Mouse (Mus musculus) heart, postnatal 10 days (tissue): ENCODE measurements around the gene A030005K14Rik. TPM values are rescaled to one million over a fixed set of nuclear protein-coding genes. Genes with fewer than 3 reads are reported as not detected.
A peak's percentile ranks its signal among the peaks of the same experiment; 100 is the strongest.

ENCODE experiments used
- DNase-seq, 2 experiments: peaks; one replicate each; pipeline ENCODE4 v3.0.0; 2021
- intact Hi-C: fragments of 180-260 bp; cut with DNase I; formaldehyde crosslinking; loops from one replicate; pipeline ENCODE4 v1.15.1; 2025
- total RNA-seq, 2 experiments: library from RNA; stranded (reverse); gene quantifications; 2 replicates each; pipeline ENCODE4 v1.2.3; 2021

The A030005K14Rik gene
- total RNA-seq, 2 experiments from 2014 or later: not detected

DNA sequence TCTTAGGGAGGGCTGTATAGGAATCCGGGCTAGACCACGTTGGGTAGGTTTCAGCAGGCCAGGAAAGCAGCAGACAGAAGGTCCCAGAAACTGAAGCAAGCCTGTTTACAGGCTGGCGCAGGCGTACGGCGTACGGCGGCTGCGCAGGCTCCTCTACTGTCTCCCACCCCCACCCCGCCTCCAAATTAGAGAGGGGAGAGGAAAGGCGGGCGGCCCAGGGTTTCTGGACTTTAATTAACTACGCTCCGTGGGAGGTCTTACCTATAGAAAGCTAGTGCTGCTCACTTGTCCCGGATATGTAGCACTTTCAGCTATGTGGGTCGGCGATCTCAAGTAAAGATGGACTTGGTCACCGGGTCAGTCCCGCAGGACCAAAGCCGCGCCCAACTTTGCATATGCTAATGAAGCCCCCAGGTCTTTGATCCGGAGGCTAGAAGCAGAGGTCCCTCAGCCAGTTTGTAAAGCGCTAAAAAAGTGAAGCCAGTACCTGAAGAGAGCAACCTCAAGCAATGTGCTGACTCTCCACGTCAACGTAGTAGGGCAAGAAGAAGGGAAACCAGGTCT lies 21.0 kb downstream of the A030005K14Rik start, which contains the start of gene Slc19a3:
Slc19a3 (minus strand) TSS at position 340 of the 564 bp plus-strand sequence.
- DNase-seq: peak; percentile 34 to 39
- intact Hi-C loops: no loop called here

DNA sequence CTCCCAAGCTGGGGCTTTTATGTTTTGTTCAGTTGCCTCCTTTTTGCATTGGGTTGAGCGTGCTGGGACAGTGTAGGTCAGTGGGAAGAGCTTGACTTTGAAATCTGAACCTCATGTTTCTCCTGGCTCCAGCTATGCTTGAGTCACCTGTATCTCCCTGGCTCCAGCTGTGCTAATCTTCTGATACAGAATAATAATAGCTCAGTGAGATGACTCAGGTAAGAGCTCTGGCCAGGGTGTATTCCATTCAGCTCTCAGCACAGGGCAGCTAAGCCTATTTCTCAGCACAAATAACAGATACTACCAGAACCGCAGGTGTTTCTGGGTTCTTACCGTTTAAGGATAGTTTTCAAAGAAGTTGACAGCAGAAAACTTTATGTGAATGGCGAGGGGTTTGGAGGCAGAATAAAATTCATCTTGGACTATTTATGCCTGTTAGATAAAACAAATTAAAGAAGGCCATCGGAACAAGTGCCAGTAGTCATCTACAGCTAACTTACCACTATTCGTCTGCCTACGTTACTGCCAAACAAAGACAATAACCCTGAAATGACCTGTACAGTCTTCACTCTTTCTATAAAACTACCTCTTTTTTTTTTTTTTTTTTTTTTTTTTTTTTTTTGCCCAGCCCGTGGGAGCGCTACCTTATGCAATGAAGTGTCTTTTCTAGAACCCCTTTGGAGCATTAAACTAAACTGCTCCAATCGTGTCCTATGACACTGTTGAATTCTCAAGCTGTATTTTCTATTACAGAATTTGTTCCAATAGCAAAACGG lies 22.1 kb downstream of the A030005K14Rik start:
- intact Hi-C loops: no loop called here
- no peak for DNase-seq

DNA sequence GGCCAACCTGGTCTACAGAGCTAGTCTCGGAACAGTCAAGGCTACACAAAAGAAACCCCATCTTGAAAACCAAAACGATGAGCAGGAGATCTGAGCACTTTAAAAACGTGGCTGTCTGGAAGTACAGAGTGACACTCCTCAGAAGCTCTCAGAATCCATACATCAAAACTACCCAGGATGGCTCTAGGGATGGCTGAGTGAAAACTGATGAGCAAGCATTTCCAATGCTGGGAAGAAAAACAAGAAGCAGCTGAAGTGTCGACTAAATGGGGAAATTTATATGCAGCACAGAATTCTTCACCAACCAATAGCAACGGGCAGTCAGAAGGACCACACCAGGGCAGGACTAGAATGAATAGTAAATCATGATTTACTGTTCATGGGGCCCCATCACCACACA lies 24.7 kb downstream of the A030005K14Rik start:
- no peak for DNase-seq
- intact Hi-C loops: no loop called here

DNA sequence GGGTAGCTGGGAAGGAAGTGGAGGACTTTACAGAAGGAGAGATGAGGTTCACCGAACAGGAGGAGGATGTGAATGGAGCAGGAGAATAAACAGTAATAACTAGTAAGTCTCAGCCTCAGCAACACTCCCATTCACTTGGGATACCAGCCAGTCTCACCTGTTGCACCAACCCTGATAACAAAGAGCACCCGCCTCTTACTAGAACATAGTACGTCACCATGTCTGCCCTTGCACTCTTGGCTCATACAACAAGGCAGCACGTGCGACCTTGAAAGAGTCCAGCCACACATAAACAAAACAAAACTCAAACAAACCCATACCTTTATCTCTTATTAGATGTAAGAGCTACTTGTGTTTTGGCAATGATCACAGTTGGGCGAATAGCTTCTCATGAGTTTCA lies 26.7 kb downstream of the A030005K14Rik start:
- intact Hi-C loops: no loop called here
- no peak for DNase-seq

DNA sequence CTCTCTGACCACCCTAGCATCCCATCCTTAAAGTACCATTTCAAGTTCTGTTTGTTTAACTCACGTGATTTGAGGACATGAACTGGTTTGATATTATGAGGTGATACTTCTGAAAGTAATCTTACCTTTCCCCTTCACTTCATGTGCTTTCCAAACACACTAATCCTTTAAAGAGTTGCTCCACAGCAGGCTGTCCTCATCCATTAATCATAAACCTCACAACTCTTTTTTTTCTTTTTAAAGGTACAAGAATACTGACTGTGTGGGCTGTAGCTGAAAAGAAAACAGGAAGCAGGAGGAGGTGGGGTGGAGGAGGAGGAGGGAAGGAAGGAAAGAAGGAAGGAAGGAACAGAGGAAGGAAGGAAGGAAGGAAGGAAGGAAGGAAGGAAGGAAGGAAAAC lies 27.2 kb downstream of the A030005K14Rik start:
- no peak for DNase-seq
- intact Hi-C loops: no loop called here

DNA sequence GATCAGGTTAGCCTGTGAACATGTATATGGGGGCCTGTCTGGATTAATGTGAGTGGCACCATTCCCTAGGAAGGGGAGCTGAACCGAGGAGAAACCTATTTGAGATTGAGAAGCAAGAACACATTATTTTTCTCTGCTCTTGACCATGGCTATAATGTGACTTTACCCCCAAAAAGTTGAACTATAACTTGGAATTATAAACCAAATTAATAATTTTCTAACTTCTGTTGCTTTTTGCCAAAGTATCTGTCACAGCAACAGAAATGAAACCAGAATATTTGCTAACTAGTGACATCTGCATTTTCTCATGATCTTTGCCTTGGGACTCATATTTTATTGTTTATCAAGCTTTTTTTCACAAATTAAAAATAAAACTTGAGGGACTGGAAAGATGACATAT lies 42.6 kb downstream of the A030005K14Rik start:
- intact Hi-C loops: no loop called here
- DNase-seq: no peak

DNA sequence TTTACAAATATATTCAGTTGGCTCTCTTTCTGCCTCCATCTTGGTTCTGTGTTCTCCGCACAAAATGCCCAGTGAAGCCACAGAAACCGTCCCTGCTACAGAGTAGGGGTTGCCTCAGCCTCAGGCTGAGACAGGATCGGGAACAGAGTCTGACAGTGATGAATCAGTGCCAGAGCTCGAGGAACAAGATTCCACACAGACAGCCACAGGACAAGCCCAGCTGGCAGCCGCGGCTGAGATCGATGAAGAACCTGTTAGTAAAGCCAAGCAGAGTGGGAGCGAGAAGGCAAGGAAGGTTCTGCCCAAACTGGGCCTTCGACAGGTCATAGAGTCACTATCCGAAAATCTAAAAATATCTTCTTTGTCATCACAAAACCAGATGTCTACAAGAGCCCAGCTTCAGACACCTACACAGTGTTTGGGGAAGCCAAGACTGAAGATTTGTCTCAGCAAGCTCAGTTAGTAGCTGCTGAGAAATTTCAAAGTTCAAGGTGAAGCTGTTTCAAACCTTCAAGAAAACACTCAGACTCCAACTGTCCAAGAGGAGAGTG lies 43.8 kb downstream of the A030005K14Rik start:
- intact Hi-C loops: no loop called here

DNA sequence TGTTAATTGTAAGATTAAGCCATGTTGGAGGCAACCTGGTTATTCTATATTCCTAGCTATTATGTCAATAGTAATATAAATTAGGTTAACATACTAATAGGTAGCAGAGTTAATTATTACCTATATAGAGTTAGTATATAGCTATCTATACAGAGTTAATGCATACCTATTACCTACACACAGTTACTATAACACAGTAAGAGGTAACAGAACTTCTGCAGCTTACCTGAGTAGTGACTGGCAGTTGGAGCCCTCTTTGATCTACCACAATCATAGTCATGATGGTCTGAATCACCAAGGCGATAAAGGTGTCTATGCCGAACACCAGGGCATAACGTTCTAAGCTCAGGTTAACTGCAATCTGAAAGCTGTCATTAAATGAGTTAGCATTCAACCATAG lies 44.7 kb downstream of the A030005K14Rik start:
- DNase-seq: no peak
- intact Hi-C loops: no loop called here

More for the DNA sequence above, 43.8 kb downstream of the A030005K14Rik start:
- no peak for DNase-seq

Other genes with a start within 250 kb of the A030005K14Rik start
- gene Agfg1, start 219.9 kb downstream of the A030005K14Rik start, total RNA-seq: 10 to 100 TPM; 39.9 to 43.2 TPM
- gene A030005L19Rik, start 146.1 kb downstream of the A030005K14Rik start, total RNA-seq: under 1 TPM in 1 of 2 experiments, not detected in 1; 0.34 TPM
- gene A030014E15Rik, start 134.5 kb downstream of the A030005K14Rik start, total RNA-seq: not detected
- not detected for gene Gm6217, start 128.0 kb downstream of the A030005K14Rik start, total RNA-seq
- not detected for gene A030003K21Rik, start 116.0 kb downstream of the A030005K14Rik start, total RNA-seq
- gene Gm7544, start 103.4 kb downstream of the A030005K14Rik start, total RNA-seq: not detected
- not detected for gene Gm47955, start 99.1 kb downstream of the A030005K14Rik start, total RNA-seq
- not detected for gene Gm47959, start 58.8 kb downstream of the A030005K14Rik start, total RNA-seq
- gene Slc19a3, start 20.9 kb downstream of the A030005K14Rik start, total RNA-seq: under 1 TPM; 0.62 to 0.72 TPM
- gene Krtap28-10, start 16.9 kb downstream of the A030005K14Rik start, total RNA-seq: not detected
- not detected for gene Gm47969, start 14.4 kb downstream of the A030005K14Rik start, total RNA-seq
- gene Krtap28-13, start 1.6 kb upstream of the A030005K14Rik start, total RNA-seq: not detected
- gene Ccl20, start 57.4 kb upstream of the A030005K14Rik start, total RNA-seq: not detected
- under 1 TPM in 1 of 2 experiments, not detected in 1; 0.20 TPM for gene Daw1, start 100.4 kb upstream of the A030005K14Rik start, total RNA-seq